Comparison of ENCODE assay signal across 9 mouse cellular contexts in genomic region chr6:31159240-31159639, GRCm38 (mm10).
A peak's percentile ranks its signal among the peaks of the same experiment; 100 is the strongest.
DNase-seq lines count a peak whose midpoint lies in the region; ATAC-seq and TF ChIP-seq lines count a peak whose summit lies in the region.
"Had no signal": no experiment of that assay in that cellular context is flagged by ENCODE, and none has a peak within 500 bp of the region (broad histone marks: within the 10 kb centered on the region; RNA-seq: fewer than 3 reads in every experiment).

No protein-coding gene starts in this region.

- no peak for DNase-seq in heart, postnatal 36 days
- DNase-seq in G1E (ENCODE audit: low spot score), result peak; percentile 46
- peak; percentile 38 to 46 for DNase-seq in lung, postnatal 4 days
- no peak for DNase-seq in right cerebral cortex, postnatal 25 days
- no peak for DNase-seq in cerebellum, adult 18-20 months
- no peak for DNase-seq in layer of hippocampus, adult 11-12 months (ENCODE audit: low spot score)

- no peaks in the 10 kb centered on the region for H3K27me3 ChIP-seq in heart, embryonic 15.5 days
- H3K27me3 ChIP-seq in G1E (ENCODE audit: insufficient read depth, low read length), result peaks cover 3% of the 10 kb centered on the region
- no peaks in the 10 kb centered on the region for H3K27me3 ChIP-seq in forebrain, embryonic 16.5 days (replicated peaks; ENCODE audit: control insufficient read depth, insufficient read depth, low read length)
- H3K27me3 ChIP-seq: Patski had no signal

- no peaks in the 10 kb centered on the region for H3K9me3 ChIP-seq in heart, embryonic 15.5 days (replicated peaks)
- no peaks in the 10 kb centered on the region for H3K9me3 ChIP-seq in G1E (replicated peaks)
- no peaks in the 10 kb centered on the region for H3K9me3 ChIP-seq in forebrain, embryonic 16.5 days (ENCODE audit: control insufficient read depth, low read length)

- no peak for TF ChIP-seq CTCF in G1E (IDR thresholded peaks at IDR 0.05; ENCODE audit: low read depth, low read length)

- H3K4me2 ChIP-seq in heart, embryonic 15.5 days, result peak overlapping the region; percentile 28
- H3K4me2 ChIP-seq in forebrain, embryonic 16.5 days (ENCODE audit: low read length), result no peak overlapping the region

- H3K4me3 ChIP-seq in heart, embryonic 15.5 days, result no peak overlapping the region
- H3K4me3 ChIP-seq in G1E (ENCODE audit: low read depth, low read length), result no peak overlapping the region
- no peak overlapping the region for H3K4me3 ChIP-seq in forebrain, embryonic 16.5 days (replicated peaks; ENCODE audit: low read length)

- H3K27ac ChIP-seq in heart, embryonic 15.5 days, result peak overlapping the region; percentile 29
- H3K27ac ChIP-seq in forebrain, embryonic 16.5 days (ENCODE audit: low read length), result peak overlapping the region; percentile 20; the same call in 1 of the 2 replicates

- peaks cover 18% of the 10 kb centered on the region for H3K4me1 ChIP-seq in heart, embryonic 15.5 days (replicated peaks)
- no peaks in the 10 kb centered on the region for H3K4me1 ChIP-seq in G1E (ENCODE audit: insufficient read depth, low read depth, low read length)
- H3K4me1 ChIP-seq in forebrain, embryonic 16.5 days (replicated peaks; ENCODE audit: control insufficient read depth, insufficient read depth, low read length), result peaks cover 36% of the 10 kb centered on the region

- H3K9ac ChIP-seq in heart, embryonic 15.5 days, result no peak overlapping the region
- no peak overlapping the region for H3K9ac ChIP-seq in forebrain, embryonic 16.5 days (replicated peaks; ENCODE audit: low read depth, low read length)

- intact Hi-C loops in heart, postnatal 36 days (cut with DNase I), result no loop called here

- ATAC-seq in heart, embryonic 15.5 days (replicated peaks; ENCODE audit: insufficient number of reproducible peaks, insufficient read depth, low FRiP score, low read depth), result no peak
- ATAC-seq in G1E (ENCODE audit: extremely low read depth, insufficient number of reproducible peaks, low FRiP score, poor library complexity, severe bottlenecking), result no peak
- ATAC-seq in forebrain, embryonic 16.5 days, result no peak
- ATAC-seq: Patski had no signal

- WGBS in heart, embryonic 15.5 days, result 42% methylated on average over 8 of the region's 8 CpGs
- 14% methylated on average over 8 of the region's 8 CpGs for WGBS in forebrain, embryonic 16.5 days

- H3K36me3 ChIP-seq in heart, embryonic 15.5 days, result no peaks in the 10 kb centered on the region
- H3K36me3 ChIP-seq in G1E (replicated peaks), result no peaks in the 10 kb centered on the region
- no peaks in the 10 kb centered on the region for H3K36me3 ChIP-seq in forebrain, embryonic 16.5 days (ENCODE audit: control insufficient read depth, insufficient read depth)

Comparison
In these comparisons a context has a peak if more than half of its experiments do, and no peak if none do; other contexts are left out.
1. DNase-seq: peak in G1E (single experiment) and lung, postnatal 4 days (2 of 2); none in heart, postnatal 36 days (0 of 2), right cerebral cortex, postnatal 25 days (single experiment), cerebellum, adult 18-20 months (0 of 2) and layer of hippocampus, adult 11-12 months (single experiment).